Mouse (Mus musculus): ENCODE results near the gene Cyp3a16. TPM values are rescaled to one million over a fixed set of nuclear protein-coding genes. Genes with fewer than 3 reads are reported as not detected.
"Not testable (repeated sequence)": the region's sequence is repeated elsewhere in the genome, so short reads cannot be mapped to it uniquely, and the experiment has no call there.

The Cyp3a16 gene
- not detected in 2 replicates for polyA plus RNA-seq (2016; fragmentation: Nextera tagmentation; extraction: Ambion mirVana)

DNA sequence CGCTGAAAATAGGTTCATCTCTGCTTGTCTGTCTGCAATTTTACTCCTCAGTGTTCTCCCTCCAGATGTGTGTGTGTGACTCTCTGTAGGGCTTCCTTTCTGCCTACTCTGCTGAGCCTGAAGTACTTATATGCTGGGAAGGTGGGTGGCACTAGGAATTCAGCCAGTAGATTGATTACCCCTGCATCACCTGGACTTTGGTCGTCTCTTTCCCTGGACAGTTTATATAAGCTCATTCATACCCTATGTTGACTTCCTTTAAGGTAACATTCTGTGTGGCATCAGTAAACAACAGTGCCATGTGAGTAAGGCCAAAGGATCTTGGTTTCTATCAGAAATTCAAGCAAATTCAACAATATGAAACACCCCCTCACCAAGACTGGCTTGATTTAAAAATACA, at the start of gene Cyp3a16:
Gene Cyp3a16 (minus strand): TSS at position 101 of the 400 bp plus-strand sequence.
- not testable (repeated sequence) for H3K9ac ChIP-seq; H3K4me3 ChIP-seq; H3K27ac ChIP-seq (ENCODE audit: poor library complexity, severe bottlenecking); H3K27me3 ChIP-seq (replicated peaks); H3K4me1 ChIP-seq (replicated peaks); ATAC-seq (ENCODE audit: insufficient number of reproducible peaks, low FRiP score); H3K36me3 ChIP-seq; H3K4me2 ChIP-seq
- WGBS: 51% methylated on average over 2 of the region's 2 CpGs
- H3K9me3 ChIP-seq (replicated peaks): peaks cover 28% of the 10 kb centered on the region

DNA sequence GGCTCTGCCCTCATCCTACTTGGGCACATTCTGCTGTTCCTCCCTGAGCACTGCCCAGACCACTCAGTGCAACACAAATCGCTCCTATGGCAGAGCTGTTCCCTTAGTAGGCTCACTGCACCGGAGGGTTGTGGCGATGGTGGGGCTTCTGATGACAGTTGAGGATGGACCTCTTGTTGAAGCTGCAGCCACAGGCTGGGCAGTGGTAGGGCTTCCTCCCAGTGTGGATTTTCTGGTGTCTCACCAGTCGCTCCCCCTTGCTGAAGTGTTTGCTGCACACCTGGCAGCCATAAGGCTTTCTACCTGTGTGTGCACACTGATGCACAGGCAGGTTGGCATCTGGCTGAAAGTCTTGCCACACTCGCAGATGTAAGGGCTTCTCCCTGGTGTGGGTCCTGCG, 20.8 kb upstream of the Cyp3a16 start:
- H3K36me3 ChIP-seq: no peaks in the 10 kb centered on the region
- H3K9me3 ChIP-seq (replicated peaks): no peaks in the 10 kb centered on the region
- no CpG with 5 or more reads among the region's 6 CpGs for WGBS
- no peaks in the 10 kb centered on the region for H3K4me1 ChIP-seq (replicated peaks)
- no peak overlapping the region for H3K9ac ChIP-seq
- no peak for ATAC-seq (ENCODE audit: insufficient number of reproducible peaks, low FRiP score)
- H3K4me2 ChIP-seq: no peak overlapping the region
- no peaks in the 10 kb centered on the region for H3K27me3 ChIP-seq (replicated peaks)
- no peak overlapping the region for H3K27ac ChIP-seq (ENCODE audit: poor library complexity, severe bottlenecking)
- H3K4me3 ChIP-seq: no peak overlapping the region

DNA sequence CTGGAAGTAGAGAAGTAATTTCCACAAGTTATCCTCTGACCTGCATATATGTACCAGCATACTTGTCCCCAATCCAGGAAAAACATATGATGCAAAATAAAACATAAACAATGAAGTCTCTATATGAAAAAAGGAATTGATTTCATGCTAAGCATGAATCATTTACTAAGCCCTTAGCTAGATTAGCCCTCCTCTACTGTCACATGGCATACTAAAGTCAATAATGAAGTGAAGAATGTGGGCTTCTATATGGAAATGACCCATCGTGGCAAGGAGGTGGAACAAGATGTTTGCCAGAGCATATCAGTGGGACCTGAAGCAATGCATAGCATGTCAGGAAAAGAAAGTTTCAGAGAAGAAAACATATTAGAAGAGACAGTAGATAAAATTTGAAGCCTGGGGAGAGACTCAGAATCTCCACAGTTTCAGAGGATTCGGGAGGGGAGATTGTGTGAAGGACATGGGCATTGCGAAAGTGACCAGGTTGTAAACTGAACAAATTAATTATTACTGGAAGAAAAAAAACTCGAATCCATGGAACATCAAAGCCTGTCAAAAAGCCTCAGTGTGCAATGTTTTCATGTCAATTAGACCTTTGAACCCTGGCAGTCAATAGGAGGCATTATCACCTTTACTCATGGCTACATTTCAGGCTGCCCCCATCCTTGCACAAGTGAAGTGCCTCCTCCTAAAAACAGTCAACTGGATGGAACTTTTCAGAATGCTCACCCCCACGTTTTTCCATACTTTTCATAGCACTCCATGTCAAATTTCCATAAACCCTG, 5.0 kb downstream of the Cyp3a16 start:
- no peak overlapping the region for H3K27ac ChIP-seq (ENCODE audit: poor library complexity, severe bottlenecking)
- H3K9ac ChIP-seq: no peak overlapping the region
- no peaks in the 10 kb centered on the region for H3K27me3 ChIP-seq (replicated peaks)
- H3K4me2 ChIP-seq: no peak overlapping the region
- no peaks in the 10 kb centered on the region for H3K36me3 ChIP-seq
- H3K9me3 ChIP-seq (replicated peaks): peaks cover 32% of the 10 kb centered on the region
- no peaks in the 10 kb centered on the region for H3K4me1 ChIP-seq (replicated peaks)
- no peak for ATAC-seq (ENCODE audit: insufficient number of reproducible peaks, low FRiP score)
- H3K4me3 ChIP-seq: no peak overlapping the region
- 54% methylated on average over 5 of the region's 5 CpGs for WGBS

DNA sequence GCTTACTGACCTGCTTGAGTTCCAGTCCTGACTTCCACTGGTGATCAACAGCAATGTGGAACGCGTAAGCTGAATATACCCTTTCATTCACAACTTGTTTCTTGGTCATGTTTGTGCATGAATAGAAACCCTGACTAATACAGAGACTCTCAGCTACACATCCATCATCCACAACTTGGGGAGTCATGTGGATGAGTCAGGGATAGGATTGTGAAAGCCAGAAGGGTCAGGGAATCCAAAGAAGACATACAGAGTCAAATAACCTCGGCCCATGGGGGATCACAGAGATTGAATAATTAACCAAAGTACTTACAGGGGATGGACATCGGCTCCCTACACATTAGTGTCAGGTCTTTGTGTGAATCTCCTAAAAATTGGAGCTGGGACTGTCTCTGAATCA, 7.2 kb downstream of the Cyp3a16 start:
- ATAC-seq (ENCODE audit: insufficient number of reproducible peaks, low FRiP score): no peak
- H3K9me3 ChIP-seq (replicated peaks): peaks cover 42% of the 10 kb centered on the region
- no peak overlapping the region for H3K4me3 ChIP-seq
- H3K27ac ChIP-seq (ENCODE audit: poor library complexity, severe bottlenecking): no peak overlapping the region
- no peaks in the 10 kb centered on the region for H3K4me1 ChIP-seq (replicated peaks)
- 68% methylated on average over 4 of the region's 4 CpGs for WGBS
- H3K4me2 ChIP-seq: no peak overlapping the region
- H3K36me3 ChIP-seq: no peaks in the 10 kb centered on the region
- no peak overlapping the region for H3K9ac ChIP-seq
- H3K27me3 ChIP-seq (replicated peaks): no peaks in the 10 kb centered on the region

DNA sequence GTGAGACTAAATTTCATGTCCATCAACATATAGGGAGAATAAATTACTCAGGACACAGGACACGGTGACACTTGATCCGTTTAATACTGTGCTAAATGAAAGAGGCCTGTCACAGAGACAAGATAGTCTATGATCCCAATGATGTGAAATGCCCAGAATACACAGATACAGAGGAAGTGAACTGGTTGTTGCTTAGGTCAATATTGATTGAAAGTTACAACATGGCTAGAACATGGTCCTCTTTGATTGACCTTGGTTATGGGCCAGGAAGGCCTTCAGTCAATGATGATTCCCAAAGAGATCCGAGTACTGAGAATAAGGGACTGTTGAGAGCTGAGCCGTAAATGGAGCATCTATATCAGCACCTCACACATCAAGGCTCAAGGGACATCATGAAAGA, 15.1 kb downstream of the Cyp3a16 start:
- 77% methylated on average over 4 of the region's 4 CpGs for WGBS
- ATAC-seq (ENCODE audit: insufficient number of reproducible peaks, low FRiP score): no peak
- H3K4me1 ChIP-seq (replicated peaks): no peaks in the 10 kb centered on the region
- no peaks in the 10 kb centered on the region for H3K27me3 ChIP-seq (replicated peaks)
- no peak overlapping the region for H3K9ac ChIP-seq
- no peak overlapping the region for H3K27ac ChIP-seq (ENCODE audit: poor library complexity, severe bottlenecking)
- H3K36me3 ChIP-seq: no peaks in the 10 kb centered on the region
- H3K4me3 ChIP-seq: no peak overlapping the region
- no peak overlapping the region for H3K4me2 ChIP-seq
- peaks cover 49% of the 10 kb centered on the region for H3K9me3 ChIP-seq (replicated peaks)

DNA sequence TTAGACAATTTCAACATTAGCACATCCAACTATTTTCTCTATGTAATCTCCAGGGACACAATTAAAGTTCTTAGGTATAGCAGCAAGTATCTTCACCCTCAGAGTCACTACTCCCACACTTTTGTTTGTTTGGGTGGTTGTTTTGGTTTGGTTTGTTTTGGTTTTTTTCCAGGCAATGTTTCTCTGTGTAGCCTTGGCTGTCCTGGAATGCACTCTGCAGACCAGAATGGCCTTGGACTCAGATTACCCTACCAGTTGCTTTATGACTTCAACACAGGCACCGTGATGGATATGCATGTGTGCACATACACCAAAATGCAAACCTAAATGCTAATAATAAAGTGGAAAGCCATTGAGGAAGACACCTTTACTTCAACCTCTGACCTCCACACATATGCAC, 35.8 kb downstream of the Cyp3a16 start:
- H3K27ac ChIP-seq (ENCODE audit: poor library complexity, severe bottlenecking): no peak overlapping the region
- H3K4me2 ChIP-seq: no peak overlapping the region
- no peaks in the 10 kb centered on the region for H3K27me3 ChIP-seq (replicated peaks)
- H3K4me3 ChIP-seq: no peak overlapping the region
- 77% methylated on average over 1 of the region's 1 CpGs for WGBS
- peaks cover 19% of the 10 kb centered on the region for H3K9me3 ChIP-seq (replicated peaks)
- no peaks in the 10 kb centered on the region for H3K4me1 ChIP-seq (replicated peaks)
- no peak overlapping the region for H3K9ac ChIP-seq
- no peaks in the 10 kb centered on the region for H3K36me3 ChIP-seq
- no peak for ATAC-seq (ENCODE audit: insufficient number of reproducible peaks, low FRiP score)

DNA sequence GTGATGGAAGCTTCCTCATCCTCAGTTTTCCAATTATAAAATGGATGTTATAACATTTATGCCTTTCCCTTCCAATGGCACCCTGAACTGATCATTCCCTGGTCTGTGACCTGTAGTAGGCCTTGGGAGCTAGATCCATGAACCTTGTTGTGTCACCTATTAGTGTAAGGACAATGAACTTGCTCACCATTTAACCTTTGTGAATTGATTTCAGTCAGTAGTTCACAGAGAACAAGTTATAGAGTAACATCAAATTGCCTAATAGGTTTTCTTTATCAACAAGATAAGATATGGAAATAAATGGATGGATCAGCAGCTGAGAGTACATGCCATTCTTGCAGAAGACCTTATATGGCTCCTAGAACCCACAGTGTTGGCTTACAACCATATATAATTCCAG, 38.5 kb downstream of the Cyp3a16 start:
- Histone ChIP-seq H3K9me3 (replicated peaks) (peaks cover 19% of the 10 kb centered on the region), H3K9ac (no peak overlapping the region), H3K4me1 (replicated peaks) (no peaks in the 10 kb centered on the region), H3K36me3 (no peaks in the 10 kb centered on the region), H3K4me2 (no peak overlapping the region), H3K27ac (ENCODE audit: poor library complexity, severe bottlenecking) (no peak overlapping the region), H3K27me3 (replicated peaks) (no peaks in the 10 kb centered on the region), H3K4me3 (no peak overlapping the region)
- no peak for ATAC-seq (ENCODE audit: insufficient number of reproducible peaks, low FRiP score)

DNA sequence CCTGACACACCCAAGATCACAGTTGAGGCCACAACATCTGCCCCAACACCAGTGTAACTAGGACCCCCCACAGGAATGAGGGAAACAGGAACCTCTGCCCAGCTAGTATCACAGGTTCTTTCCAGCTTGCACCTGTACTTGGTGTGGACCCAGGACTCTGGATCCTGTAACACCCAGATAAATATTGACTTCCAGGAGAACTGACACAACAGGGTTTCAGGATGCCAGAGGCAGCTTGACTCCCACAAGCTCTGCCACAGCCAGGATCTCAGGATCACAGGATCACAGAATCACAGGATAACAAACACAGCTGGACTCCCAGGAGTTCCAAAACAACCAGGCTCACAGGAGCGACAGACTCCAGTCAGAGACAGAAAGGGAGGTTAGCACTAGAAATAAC, 47.2 kb downstream of the Cyp3a16 start:
- Histone ChIP-seq H3K4me2 (no peak overlapping the region), H3K9me3 (replicated peaks) (peaks cover 18% of the 10 kb centered on the region), H3K27me3 (replicated peaks) (no peaks in the 10 kb centered on the region), H3K9ac (no peak overlapping the region), H3K36me3 (no peaks in the 10 kb centered on the region), H3K27ac (ENCODE audit: poor library complexity, severe bottlenecking) (no peak overlapping the region), H3K4me1 (replicated peaks) (no peaks in the 10 kb centered on the region), H3K4me3 (no peak overlapping the region)
- ATAC-seq (ENCODE audit: insufficient number of reproducible peaks, low FRiP score): no peak
- WGBS: 37% methylated on average over 1 of the region's 1 CpGs

DNA sequence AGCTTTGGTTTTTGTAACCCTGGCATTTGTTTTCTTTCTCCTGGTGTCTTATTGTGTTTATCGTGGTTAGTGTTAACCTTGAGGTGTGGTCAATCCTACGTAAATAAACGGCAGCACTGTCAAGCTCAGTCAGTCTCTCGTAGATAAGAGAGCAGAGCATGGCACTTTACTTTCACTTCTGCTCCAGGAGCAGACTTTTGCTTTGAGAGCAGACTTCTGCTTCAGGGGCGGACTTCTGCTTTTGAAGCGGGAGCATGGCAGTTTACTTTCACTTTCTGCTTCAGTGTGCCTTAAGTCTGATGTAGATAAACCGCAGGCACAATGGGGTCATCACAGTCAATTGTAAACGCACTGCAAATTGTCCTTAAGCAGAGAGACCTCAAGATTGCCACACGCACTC, 54.1 kb downstream of the Cyp3a16 start:
- not testable (repeated sequence) for H3K4me2 ChIP-seq; H3K4me1 ChIP-seq (replicated peaks); H3K36me3 ChIP-seq; H3K27me3 ChIP-seq (replicated peaks); H3K27ac ChIP-seq (ENCODE audit: poor library complexity, severe bottlenecking); ATAC-seq (ENCODE audit: insufficient number of reproducible peaks, low FRiP score); H3K4me3 ChIP-seq; H3K9ac ChIP-seq
- WGBS: 78% methylated on average over 9 of the region's 9 CpGs
- peaks cover 48% of the 10 kb centered on the region for H3K9me3 ChIP-seq (replicated peaks)

Other genes with a start within 250 kb of the Cyp3a16 start
- 32.7 and 35.2 TPM in 2 replicates for gene Zfp655, start 238.0 kb downstream of the Cyp3a16 start, polyA plus RNA-seq (2016; fragmentation: Nextera tagmentation; extraction: Ambion mirVana)
- gene Zscan25, start 189.2 kb downstream of the Cyp3a16 start, polyA plus RNA-seq (2016; fragmentation: Nextera tagmentation; extraction: Ambion mirVana): 0.37 and 0.49 TPM in 2 replicates
- gene Cyp3a57, start 124.4 kb downstream of the Cyp3a16 start, polyA plus RNA-seq (2016; fragmentation: Nextera tagmentation; extraction: Ambion mirVana): not detected in 2 replicates
- gene Cyp3a41b, start 115.0 kb upstream of the Cyp3a16 start, polyA plus RNA-seq (2016; fragmentation: Nextera tagmentation; extraction: Ambion mirVana): not detected in 2 replicates

Measured in heart, embryonic 12.5 days (tissue).